Mouse (Mus musculus): Measurements from ENCODE around the gene Naxd.
"Not testable (repeated sequence)": the region's sequence is repeated elsewhere in the genome, so short reads cannot be mapped to it uniquely, and the experiment has no call there.

The Naxd gene

DNA sequence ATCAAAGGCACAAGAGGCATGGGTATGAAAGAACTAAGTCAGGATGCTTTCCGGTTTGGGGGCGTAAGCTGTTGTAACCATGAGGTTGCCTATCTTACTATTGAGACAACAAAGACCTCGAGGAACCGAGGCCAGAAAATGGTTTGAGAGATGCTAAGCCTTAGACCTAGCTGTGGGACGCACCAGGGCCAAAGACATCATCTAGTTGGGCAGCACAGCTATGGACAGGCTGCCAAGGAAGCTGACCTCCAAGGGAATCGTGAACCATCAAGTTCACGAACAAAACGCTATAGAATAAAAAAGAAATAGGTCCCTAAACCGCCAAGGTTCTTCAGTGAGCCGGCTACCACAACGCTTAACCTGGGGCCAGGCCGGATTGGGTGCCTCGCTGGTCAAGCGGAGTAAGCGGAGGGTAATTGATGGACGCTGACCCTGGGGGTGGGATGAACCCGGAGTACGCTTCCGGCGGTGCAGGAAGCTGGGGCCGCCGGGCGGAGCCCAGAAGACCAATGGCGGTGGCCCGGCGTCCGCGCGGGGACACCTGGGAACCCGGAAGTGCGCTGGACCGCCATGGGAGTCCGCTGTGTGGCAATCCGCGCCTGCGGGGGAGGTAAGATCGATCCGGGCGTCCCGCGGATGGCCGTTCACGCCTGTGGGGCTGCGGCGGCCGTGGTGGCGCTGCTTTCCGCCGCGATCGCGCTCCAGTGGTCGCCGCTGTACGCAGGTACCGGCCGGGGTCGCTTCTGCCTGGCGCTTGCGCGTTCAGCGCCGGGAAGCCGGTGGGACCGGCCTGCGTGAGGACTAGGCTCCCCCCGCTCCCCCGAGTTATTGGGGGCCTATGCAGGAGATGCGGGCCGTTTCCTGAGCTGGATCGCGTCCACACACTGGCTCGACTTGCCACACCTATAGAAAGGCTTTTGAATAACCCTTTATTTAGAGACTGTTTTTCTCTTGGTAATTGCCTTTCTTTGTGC, at the start of gene Naxd:
Gene Naxd (plus strand): TSS at position 490 of the 974 bp plus-strand sequence.
- peak; percentile 89 to 90 for DNase-seq (ENCODE audit: low spot score in 2 of 2)

DNA sequence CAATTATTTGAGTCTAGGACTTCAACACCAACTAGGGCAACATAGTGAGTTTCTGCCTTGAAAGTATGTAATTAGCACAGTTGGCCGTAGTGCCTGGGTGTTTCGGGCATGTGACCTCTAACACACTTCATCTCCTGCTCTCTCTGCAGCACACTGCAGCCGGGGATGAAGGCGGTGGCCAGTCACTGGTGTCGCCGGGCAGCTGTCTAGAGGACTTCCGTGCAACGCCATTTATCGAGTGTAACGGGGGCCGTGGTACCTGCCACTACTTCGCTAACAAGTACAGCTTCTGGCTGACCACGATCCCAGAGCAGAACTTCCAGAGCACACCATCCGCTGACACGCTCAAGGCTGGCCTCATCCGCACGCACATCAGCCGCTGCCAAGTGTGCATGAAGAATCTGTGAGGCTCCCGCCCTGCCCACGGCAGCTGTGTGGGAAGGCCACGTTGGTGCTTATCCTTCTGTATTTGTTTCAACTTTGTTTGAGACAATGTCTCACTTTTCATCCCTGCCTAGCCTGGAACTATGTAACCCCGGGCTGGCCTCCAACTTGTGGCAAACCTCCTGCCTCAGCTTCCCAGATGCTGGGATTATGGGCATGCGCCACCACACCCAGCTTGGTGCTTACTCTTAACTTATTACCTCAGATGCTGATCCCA, 49.3 kb upstream of the Naxd start:
- DNase-seq (ENCODE audit: low spot score in 2 of 2), result no peak

DNA sequence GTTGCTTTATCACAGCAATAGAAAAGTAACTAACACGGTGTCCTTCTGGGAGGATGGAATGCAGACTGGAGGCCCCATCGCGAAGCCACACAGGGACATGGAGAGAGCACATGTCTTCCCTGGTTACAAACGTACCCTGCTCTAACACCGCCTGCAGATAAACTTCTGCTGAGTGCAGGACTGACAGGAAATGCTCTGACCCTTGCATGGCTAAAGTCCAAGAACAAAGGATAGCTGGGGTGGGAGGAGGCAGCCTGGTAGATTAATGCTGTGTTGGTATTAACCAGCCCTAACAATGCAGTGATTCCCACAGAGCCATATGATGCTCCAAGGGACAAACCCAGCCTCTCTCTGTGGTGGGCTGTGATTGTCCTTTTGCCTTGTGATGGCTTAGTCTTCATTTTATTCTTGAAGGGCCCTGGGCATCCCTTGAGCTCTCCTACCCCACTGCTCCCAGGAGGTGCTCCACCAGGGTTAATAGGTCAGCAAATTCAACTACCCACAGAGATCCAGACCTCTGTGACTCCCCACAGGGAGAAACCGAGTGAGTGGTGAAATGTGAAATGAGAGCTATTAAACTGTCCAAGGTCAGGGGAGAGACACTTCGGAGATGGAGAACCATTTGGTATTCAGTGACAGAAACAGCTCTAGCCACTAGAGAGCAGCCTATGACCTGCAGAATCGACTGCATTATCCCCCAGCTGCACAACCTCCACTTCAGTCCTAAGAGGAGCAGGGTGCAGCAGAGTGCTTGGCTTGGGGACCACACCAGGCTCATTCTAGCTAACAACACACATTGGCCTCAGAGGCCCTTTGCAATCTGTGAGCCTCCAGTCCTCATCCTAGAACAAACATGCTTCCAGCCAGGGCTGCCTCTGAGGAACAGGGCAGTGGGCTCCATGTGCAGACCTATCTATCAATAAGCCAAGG, 46.9 kb upstream of the Naxd start:
- no peak for DNase-seq (ENCODE audit: low spot score in 2 of 2)

DNA sequence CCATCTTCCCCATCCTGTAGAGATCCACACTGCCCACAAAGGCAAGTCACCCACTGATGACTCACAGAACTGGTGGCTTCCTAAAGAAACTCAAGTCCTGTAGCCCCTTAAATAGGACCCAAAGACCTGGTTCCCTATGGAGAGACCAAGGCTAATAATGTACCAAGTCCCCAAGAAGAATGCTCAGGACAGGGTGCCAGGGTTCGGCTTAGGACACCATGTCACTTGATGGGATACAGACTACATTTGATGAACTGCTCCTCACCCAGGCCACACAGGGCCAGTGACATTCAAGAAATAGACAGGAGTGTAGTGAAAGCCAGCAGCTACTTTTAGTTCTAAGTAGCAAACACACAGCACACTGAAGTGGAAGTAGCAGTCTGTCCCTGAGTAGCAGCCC, 45.2 kb upstream of the Naxd start:
- DNase-seq (ENCODE audit: low spot score in 2 of 2), result no peak

DNA sequence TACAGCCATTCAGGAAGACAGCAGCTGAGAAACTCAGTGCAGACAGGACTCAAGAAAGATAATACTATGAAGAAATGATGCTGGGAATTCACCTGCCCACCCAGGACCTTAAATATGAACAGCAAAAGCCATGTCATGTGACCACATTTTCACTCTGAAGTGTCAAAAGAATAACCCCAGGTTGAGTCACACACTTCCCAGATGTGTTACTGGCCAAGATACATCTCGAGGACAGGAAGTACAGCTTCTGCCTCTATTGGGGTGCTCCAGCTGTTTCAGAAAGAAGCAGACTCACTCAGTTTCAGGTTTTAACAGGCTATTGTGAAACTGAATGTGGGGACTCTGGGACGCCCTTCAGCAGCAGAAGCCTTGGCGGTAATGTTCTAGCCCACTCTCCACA, 44.7 kb upstream of the Naxd start:
- DNase-seq (ENCODE audit: low spot score in 2 of 2), result no peak

DNA sequence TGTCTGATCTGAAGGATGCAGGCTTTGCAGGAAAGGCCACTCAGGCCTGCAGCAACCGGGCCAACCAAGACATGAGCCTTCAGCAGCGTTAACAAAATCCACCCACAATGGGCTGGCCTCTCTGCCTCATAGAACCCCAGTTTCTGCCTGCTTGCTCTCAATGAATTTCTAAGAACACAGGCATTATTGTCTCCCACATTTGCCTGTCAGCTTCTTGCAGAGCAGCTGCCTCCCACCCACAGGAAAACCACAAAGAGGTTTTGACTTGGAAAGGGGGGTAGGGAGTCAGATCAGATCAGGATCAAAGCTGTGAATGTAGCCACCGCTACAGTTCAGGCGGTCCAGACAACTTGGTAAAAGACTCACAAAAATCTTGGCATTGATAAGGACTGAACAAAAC, 44.3 kb upstream of the Naxd start:
- no peak for DNase-seq (ENCODE audit: low spot score in 2 of 2)

DNA sequence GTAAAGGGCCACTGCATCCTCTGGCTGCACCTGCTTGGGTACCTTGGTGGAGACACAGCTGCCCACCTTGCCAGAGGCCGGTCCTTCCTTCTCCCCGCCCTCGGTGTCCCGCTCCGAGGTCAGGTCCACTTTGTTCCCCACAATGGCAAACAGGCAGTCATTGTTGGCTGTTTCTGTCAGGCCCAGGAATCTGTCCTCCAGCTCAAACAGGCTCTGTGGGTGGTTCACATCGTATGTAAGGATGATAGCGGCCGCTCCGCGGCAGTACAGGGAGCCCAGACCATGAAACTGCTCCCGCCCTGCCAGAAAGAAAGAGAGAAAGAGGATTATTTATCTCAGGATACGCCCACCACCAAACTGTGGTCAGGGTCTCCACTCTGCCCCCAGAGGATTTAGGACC, 43.1 kb upstream of the Naxd start:
- DNase-seq (ENCODE audit: low spot score in 2 of 2), result no peak

DNA sequence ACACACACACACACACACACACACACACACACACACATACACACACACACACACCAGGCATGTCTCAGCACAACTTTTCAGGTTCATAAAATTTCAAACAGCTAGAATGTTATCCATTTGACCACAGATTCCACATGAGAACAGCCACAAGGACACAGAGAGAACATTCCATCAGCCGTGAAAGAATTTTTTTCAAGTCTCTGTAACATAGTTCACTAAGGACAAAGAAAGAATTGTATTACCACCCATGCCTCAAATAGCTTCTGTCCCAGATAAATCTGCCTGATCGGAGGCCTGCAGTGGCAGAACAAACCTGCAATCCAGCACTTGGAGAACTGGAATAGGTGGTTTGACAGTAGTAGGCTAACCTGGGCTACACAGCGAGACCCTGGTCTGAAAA, 40.0 kb upstream of the Naxd start:
- DNase-seq (ENCODE audit: low spot score in 2 of 2), result no peak

DNA sequence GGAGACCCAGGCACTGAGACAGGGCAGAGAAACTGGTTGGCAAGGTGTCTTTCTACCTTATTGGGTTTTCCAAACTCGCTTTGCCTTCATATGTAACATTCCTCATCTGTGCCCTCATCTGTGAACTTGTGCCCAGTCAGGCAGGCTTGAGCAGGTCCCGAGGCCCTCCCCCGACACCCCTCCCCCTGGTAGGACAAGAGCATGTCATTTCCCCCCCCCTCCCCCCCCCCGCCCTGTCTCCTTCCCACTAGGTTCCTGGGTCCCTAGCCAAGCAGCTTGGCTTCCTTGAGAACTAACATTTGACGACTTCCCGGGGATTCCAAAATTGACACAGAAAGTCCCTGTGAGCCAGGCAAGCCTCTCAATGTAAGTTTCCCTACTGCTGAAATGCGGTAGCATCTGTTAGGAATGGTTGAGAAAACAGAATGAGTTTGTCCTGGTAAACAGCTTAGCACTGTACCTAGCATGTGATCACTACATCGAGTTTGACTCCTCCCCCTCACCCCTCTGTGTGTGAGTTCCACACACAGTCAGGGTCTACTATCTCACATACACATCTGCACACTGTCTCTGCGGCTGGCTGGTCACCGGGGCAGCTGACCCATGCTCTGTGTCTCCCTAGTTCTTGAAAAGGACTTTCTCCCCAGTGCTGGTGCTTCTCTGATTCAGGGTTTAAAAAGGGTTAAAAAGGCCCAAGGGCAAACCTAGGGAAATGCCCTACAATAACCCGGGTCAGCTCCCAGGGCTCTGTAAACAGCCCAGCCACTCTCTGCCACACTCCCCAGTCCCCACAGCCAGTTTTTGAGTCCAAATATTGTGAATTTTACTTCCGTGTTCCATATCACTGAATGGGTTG, 39.1 kb upstream of the Naxd start:
- DNase-seq (ENCODE audit: low spot score in 2 of 2), result no peak

DNA sequence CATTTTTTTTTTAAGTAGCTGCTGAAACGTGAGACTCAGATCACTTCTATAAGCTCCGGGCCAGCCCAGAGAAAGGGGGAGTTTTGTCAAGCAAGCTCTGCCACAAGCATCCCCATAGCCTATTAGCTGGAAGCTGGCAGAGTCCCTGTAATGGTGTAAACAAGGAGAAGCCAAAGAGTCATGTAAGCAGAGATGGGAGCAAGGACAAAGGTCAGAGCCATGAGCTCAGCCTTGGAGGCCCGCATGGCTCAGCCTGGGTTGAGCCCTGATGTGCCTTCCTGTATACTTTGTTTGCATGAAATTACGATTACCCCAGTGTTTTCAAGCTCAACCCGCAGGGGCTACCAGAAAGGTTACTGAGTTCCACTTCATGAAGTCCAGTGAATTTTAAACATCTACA, 38.3 kb upstream of the Naxd start:
- DNase-seq (ENCODE audit: low spot score in 2 of 2), result no peak

DNA sequence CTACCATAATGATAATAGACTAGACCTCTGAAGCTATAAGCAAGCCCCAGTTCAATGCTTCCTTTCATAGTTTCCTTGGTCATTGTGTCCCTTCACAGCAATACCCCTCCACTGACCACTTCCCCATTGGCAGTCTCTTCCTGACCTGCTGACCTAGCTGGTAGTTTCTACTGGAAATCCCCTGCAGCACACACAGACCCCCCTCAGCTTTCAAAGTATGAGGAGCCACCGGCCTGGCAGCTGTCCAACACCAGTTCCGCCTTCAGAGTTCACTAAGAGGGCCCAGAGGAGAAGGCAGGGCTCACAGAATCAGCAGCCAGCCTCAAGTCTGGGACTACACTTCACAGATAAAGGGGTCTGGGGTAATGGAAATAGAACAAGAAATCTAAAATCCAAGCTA, 36.4 kb upstream of the Naxd start:
- no peak for DNase-seq (ENCODE audit: low spot score in 2 of 2)

DNA sequence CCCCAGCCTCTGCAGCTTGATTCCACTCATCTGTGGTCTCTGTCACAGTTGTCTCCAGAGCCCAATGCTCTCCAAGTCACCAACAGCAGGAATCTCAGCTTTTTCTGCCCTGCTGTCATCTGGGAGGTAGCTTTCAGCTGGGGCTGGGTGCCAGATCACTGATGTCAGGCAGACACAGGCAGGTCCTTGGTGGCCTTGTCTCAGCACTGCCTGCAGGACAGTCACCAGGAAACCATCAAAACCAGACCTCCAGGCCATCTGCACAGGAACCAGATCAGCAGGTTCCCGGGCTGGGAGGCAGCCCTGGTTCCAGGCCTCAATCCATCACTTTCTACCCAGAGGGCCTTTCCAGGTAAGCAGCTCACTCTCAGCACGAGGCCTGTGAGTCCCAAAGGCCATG, 35.5 kb upstream of the Naxd start:
- no peak for DNase-seq (ENCODE audit: low spot score in 2 of 2)

DNA sequence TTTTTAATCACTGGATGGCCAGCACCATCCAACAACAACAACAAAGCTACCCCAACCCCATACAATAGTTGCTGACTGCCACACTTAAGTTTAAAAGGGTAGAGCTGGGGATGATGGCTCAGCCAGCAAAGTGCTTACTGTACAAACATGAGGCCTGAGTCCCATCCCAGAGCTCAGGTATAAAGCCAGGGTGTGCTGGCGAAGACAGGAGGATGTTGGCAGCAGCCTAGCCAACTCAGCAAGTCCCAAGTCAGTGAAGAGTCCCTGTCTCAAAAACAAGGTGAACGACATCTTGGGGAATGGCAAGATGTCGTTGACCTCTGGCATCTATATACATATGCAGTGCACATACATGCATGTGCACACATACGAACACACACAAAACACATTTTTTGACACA, 34.7 kb upstream of the Naxd start:
- DNase-seq (ENCODE audit: low spot score in 2 of 2), result no peak

DNA sequence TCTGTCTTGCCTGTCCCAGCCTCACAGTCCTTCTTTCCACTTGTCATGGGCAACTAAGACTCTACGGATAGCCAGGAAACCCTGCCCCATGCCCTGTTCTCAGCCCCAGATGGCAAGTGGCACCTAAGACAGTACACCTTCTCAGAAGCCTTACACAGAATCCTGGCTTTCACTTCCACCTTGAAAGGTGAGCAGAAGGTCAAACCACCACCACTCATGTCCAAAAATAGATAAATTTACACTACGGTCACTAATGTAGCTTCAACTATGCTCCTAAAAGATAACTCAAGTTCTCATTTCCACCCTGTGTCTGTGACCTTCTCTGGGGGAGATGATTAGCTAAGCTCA, 33.8 kb upstream of the Naxd start:
- DNase-seq (ENCODE audit: low spot score in 2 of 2), result no peak

DNA sequence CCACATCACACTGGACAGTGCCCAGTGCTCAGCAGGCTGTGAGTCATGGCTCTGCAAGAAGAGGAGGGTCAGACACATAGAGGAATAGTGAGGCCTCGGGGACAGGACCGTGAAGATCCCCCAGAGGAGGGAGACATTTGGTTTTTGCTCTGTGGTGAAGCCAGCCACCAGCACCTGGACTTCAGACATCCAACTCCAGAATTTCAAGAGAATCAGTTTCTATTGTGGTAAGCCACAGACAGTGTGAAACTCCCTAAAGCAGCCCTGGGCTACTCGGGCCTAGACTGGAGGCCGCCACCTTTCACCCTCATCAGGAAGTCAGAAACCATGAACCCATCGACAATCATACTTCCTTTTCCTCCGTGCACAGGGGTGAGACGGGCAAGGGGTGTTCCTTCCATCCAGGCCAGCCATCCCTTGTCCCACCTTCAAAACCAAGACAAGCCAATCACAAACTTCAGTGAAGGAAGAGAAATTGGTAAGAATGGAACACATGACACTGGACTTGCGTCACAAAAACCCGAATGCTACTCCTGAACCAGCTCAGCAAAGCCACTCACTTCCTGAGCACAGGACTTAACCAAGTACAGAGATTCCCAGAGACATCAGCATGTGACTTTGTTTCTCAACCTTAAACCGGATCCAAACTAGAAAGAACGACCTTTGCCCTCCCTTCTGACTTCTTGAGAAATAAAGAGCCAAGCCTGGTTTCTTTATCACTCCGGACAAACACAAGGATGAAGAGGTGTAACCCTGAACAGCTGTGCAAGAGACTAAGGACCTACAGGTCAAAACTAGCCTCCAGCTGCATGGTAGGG, 33.2 kb upstream of the Naxd start:
- DNase-seq (ENCODE audit: low spot score in 2 of 2), result no peak

DNA sequence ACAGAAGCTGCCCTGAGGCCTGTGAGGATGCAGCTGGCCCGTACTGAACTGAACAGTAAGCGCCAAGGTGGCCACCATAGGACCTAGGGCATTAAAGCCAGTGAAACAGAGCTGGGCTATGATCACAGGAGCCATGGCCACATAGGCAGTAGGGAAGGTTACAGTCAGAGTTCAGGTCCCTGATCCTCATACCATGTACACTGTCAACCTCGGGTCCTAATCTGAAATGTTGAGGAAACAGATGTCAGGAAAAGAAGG, 32.7 kb upstream of the Naxd start:
- no peak for DNase-seq (ENCODE audit: low spot score in 2 of 2)

DNA sequence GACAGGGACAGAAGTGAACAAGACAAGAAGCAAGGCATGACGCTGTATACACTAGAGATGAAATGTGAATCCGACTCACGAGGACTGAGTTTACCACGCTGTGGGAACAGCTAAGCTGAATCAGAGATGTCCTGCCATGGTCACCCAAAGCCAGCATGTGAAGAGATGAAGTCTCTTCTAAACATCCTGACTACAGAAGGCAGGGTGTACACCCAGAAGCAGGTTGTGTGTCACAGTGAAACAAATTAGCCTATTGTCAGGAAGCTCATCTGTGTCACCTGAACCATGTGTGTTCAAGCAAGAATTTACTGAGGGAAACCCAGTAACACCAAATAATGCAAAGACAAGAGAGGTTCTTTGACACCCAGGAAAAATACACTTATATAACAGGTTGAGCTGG, 31.7 kb upstream of the Naxd start:
- DNase-seq (ENCODE audit: low spot score in 2 of 2), result no peak

DNA sequence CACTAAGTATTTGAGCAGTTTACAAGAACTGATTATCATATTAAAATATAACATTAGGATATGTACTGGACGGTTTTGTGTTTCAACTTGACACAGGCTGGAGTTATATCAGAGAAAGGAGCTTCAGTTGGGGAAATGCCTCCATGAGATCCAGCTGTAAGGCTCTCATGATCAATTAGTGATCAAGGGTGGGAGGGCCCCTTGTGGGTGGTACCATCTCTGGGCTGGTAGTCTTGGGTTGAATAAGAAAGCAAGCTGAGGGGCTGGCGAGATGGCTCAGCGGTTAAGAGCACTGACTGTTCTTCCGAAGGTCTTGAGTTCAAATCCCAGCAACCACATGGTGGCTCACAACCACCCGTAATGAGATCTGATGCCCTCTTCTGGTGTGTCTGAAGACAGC, 30.8 kb upstream of the Naxd start:
- not testable (repeated sequence) for DNase-seq (ENCODE audit: low spot score in 2 of 2)

DNA sequence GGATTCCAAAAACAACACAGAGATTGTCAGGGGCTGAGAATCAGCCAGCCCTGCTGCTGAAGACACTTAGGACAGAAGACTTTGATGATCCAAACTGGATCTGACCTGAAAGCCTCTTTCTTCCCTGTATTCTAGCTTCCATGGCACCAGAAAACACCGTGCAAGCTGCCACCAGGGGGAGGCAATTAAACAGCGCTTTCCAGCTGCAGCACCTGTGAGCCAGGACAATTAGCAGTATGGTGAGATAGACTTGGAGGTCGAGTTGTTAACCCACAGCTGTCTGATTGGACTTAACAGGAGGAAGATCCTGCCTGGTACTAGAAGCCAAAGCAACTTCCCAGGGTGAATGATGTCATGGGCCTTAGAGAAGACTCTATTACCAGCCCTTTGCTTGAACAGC, 28.2 kb upstream of the Naxd start:
- no peak for DNase-seq (ENCODE audit: low spot score in 2 of 2)

DNA sequence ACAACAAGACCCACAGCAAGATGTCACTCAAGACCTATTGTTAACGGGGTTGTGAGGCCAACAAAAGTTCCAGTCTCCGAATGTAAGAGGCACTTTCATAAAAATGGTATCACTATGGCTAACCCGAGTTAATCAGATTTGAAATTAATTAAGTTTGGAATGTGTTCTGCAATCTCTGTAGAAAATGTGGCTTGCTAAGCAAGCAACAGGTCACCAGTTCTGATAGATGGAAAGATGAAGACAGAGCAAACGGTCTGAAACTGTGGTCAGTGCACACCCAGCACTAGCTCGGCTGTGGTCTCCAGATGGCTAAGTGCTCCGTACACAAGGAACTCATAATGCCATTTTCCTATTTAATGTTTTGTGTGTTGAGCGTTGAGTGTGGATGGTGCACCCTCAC, 26.6 kb upstream of the Naxd start:
- DNase-seq (ENCODE audit: low spot score in 2 of 2), result no peak

DNA sequence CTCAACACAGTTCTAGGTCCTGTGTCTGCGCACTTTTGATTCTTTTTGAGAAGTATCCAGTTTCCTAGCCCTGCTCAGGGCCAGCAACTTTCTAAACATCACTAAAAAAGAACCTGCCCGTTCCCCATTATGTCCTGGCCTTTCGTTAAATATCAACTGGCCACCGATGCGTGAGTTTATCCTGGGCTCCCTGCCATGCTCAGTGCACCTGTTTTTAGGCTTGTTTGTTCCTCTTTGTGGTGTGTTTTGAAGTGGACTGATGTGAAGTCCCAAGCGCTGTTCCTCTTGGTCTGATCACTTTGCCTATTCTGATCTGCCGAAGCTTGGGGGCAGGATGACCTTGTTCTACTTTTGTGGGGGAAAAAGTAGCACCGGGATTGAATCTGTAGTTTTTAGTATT, 26.0 kb upstream of the Naxd start:
- no peak for DNase-seq (ENCODE audit: low spot score in 2 of 2)

Measured in right cerebral cortex, postnatal 36 days (tissue).